Mouse (Mus musculus) gastrocnemius, postnatal 4 days (tissue): ENCODE data around the gene Rnf166. TPM values are rescaled to one million over a fixed set of nuclear protein-coding genes. Genes with fewer than 3 reads are reported as not detected.

Experiments used
- DNase-seq, 2 experiments: peaks; one replicate each; pipeline ENCODE4 v3.0.0; 2021 to 2022; ENCODE audit warnings: low spot score in 2 of 2, mixed read lengths in 2 of 2
- long read RNA-seq, 2 experiments: library from polyadenylated mRNA; stranded (forward); transcript quantifications; one replicate each; pipeline ENCODE4 v2.0.0; 2021
- total RNA-seq, 2 experiments: library from RNA; stranded (reverse); gene quantifications; 2 replicates each; pipeline ENCODE4 v1.2.3; 2021

Gene Rnf166
- total RNA-seq: 10 to 100 TPM; 36.9 to 40.1 TPM
- long read RNA-seq, experiment 1, transcript Rnf166-201 (6 exons, 1,783 nt): major isoform, 27 of 38 reads
- long read RNA-seq, experiment 1, partial matches to known transcripts: 7 of 38 reads
- long read RNA-seq, experiment 1, other reads (novel, unspliced or antisense): 4 of 38 reads
- long read RNA-seq, experiment 2, transcript Rnf166-201 (6 exons, 1,783 nt): major isoform, 62 of 72 reads
- long read RNA-seq, experiment 2, partial matches to known transcripts: 3 of 72 reads
- long read RNA-seq, experiment 2, other reads (novel, unspliced or antisense): 6 of 72 reads

DNA sequence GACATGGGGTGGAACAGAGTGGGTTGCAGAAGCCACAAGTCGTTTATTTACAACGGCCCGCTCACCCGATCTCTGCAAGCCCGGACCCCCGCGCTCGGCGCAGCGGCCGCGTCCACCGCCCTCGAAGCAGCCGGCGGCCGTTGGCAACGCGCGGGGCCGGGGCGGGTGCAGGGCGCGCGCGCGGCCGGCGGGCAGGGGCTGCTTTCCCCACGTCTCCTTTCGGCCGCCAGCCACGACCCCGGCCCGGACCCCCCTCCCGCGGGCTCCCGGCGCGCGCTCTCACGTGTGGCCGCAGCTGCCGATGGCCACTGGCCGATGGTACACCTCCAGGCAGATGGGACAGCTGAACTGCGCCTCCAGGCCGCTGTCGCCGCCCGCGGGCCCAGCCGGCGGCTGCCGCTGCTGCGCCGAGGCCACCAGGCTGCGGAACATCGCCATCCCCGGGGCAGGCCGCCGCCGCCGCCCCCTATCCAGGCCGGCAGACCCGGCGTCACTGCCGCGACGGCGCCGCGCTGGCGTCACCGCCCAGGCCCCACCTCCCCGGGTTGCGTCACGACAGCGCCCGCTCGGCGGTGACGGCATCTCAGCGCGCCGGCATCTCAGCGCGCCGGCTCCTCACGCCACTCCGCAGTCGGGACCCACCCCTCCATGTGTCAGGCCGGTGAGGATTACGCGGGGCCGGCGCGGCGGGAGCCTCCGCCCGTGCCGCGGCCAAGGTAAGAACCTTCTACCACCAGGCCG, at the start of gene Rnf166, which contains the start of gene Ctu2:
TSS of gene Rnf166 (minus strand) at position 485 of the 741 bp plus-strand sequence.
TSS of gene Ctu2 (plus strand) at position 564 of the 741 bp plus-strand sequence.
- DNase-seq: peak; percentile 92 to 93

- no peak for DNase-seq
Observed at GRCm38 (mm10) chr8:122525004-122525403, 49.1 kb upstream of the Rnf166 start.

- no peak for DNase-seq
Observed at GRCm38 (mm10) chr8:122524506-122524905, 48.6 kb upstream of the Rnf166 start.

DNA sequence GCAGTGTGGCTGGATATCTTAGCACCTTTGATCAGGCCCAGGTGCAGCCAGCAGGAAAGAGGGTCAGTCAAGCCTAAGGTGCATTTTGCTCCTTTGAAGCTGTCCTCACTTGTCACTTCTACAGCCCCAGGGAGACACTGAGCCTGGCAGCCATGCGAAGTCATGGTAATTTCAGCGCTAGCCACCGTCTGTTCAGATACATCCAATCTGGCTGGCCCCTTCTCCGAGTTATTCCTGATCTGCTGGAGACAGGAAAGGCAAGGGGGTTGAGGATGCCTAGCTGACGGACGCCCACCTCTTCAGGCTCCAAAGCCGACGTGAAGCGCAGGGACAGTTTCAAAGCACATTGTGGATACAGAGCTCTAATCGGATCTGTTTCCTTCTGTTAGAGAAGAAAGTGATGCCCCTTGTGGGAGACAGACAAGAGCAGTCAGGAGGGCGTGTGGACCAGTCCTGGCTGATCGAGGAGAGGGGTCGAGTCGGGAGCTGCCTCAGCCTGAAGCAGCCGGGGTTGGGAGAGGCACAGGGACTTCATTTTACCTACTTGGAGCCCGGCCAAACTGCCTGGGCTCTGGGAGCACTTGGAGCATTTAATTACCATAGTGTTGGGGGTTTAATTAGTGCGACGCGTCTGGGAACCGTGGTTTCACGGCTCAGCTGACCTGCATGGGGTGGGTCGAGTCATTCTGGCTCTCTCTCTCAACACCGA, 47.9 kb upstream of the Rnf166 start:
- DNase-seq: no peak

GRCm38 (mm10) chr8:122522796-122523651, 47.2 kb upstream of the Rnf166 start:
- DNase-seq: peak in 1 of 2 experiments; percentile 55

- DNase-seq: no peak
Observed at GRCm38 (mm10) chr8:122520611-122521010, 44.7 kb upstream of the Rnf166 start.

GRCm38 (mm10) chr8:122517541-122518190, 41.8 kb upstream of the Rnf166 start:
- peak in 1 of 2 experiments; percentile 29 for DNase-seq

- DNase-seq: no peak
Observed at GRCm38 (mm10) chr8:122515699-122516098, 39.8 kb upstream of the Rnf166 start.

DNA sequence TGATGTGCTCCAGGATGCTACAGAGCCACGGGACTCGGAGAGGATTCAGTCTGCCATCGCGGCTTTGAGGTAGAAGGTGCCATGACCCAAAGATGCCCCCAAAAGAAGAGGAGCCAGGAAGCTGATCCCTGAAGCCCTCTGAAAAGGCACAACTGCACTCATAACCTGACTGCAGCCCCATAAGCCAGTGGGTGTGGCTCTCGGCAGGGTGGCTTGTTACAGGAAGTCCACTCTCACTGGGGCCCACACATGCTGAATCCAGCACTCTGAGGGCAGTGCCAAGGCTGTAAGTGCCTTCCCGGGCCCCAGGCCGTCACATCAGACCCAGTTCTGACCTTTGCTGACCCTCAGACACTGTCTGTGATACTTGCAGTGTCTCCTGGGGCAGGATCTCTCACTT, 36.5 kb upstream of the Rnf166 start:
- no peak for DNase-seq

DNA sequence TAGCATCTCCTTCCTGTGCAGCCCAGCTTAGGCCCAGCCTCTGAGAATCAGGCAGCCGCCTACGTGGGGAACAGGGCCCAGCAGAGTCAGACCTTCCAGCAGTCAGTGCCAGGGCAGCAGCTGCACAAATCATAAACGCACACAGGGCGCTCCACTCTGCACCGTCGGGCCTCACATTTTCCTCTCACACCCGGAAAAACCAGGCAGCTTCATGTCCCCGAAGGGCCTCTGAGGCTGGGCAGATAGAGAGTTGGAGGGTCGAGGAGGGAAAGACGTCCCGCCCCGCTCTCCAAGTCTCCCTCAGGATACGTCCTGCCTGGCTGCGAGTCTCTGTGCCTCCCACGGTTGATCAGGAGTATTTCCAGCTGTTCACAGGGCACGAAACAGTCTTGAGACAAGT, 35.7 kb upstream of the Rnf166 start:
- DNase-seq: peak; percentile 61 to 83

DNA sequence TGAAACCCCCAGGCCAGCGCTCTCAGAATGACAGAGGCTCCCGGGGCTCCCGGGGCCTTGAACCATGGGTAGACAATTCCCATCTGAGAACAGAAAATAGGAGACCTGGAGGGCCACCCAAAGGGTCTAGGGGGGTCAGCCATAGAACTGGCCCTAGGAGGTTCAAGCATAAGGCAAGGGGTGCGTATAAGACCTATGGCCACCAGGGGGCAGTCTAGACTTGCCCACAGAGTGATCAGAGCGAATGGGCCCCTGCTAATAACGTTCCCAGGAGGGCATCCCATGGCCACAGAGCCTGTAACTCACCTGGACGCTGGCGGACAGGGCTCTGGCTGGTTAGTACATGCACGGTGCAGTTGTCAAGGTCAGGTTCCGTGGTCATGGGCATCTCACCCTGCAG, 25.0 kb upstream of the Rnf166 start:
- DNase-seq: peak; percentile 72 to 80

DNA sequence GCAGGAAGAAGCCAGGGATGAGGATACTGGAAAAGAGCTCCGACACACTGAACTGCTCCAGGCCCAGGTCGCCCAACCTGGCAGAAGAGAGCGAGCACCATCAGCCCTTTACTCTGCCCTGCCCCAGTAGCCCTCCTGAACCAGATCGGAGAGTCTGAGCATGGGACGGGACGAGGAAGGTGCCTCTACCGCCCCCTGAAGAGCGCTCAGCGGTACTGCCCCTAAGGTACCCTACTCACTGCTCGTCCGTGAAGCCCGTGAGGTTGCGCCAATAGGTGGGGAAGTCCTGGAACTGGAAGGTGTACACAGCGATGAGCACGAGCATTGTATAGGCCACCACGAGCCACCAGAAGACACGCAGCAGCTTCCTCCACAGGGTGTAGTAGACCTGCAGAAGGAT, 22.0 kb upstream of the Rnf166 start:
- no peak for DNase-seq

- no peak for DNase-seq
Observed at GRCm38 (mm10) chr8:122497016-122497734, 21.3 kb upstream of the Rnf166 start.

- DNase-seq: no peak
Observed at GRCm38 (mm10) chr8:122488387-122488786, 12.5 kb upstream of the Rnf166 start.

DNA sequence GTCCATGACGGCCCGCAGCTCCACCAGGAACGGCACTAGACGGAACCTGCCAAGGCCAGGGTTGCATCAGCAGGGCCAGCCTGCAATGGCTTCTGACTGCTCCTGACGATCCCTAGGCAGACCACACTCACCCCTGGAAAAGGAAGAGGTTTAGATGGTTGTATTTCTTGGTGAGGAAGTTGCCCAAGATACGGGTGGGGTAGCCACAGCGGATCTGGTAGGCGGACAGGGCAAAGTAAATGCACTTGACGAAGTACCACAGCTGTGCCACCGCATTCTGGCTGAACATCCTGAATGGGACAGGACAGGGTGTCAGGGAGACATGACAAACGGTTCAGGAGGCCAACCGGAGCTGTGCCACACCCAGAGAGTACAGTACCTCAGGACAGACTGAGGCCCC, 9.0 kb upstream of the Rnf166 start:
- no peak for DNase-seq

DNA sequence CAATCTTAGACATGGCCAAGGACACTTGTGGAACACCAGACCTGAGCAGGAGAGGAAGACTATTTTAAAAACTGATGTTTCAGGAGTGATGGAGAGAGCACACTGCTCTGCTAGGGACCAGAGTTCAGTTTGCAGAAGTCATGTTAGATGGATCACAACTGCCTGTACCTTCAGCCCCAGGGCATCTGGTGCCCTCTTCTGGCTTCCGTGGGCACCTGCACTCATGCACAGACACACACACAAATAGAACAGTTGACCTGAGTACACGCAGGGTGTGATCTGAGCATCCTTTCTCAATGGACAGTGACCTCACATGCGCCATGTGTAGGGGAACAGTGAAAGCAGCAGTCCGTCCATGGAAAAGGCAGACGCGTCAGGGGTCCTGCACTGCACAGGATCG, 8.0 kb upstream of the Rnf166 start:
- DNase-seq: no peak

DNA sequence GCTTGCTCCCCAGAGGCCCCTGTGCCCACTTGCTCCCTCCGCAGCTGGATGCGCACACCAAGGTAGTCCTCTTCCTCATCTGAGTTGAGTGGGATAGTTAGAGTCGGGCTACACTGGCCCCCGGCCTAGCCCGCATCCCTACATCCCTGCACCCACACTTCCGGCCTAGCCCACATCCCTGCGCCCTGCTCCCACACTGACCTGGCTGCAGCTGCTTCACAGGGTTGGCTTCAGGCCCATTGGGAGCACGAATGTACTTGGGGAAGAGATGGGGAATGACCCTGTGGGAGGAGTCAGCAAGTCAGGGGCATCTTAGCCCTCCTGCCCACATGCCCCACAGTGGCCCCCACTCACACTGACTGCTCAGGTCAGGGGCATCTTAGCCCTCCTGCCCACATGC, 6.6 kb upstream of the Rnf166 start:
- DNase-seq: no peak

GRCm38 (mm10) chr8:122474951-122475560, 808 bp downstream of the Rnf166 start:
- DNase-seq: peak in 1 of 2 experiments; percentile 58

GRCm38 (mm10) chr8:122473911-122474421, 1.9 kb downstream of the Rnf166 start:
- DNase-seq: no peak
